Mouse (Mus musculus): ENCODE results near the gene Pdzd2.

Gene Pdzd2

DNA sequence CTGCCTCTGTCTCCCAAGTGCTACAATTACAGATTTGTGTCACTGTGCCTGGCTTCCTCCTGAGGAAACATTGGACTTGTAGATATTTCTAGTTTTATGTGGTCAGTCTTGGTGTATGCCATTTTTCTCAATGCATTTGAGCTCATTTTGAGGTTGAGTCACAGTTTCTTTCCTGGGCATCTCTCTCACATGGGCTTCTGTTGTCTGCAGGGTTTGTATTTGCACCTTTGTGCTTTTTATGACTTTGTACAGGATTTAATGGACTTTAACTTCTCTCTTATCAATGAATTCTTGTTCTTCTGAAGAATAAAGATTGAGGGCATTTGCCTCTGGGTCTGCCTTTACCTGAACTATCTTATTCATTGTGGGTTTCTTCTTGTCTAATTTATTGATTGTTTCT is 382.3 kb downstream of the Pdzd2 start:
- DNase-seq (ENCODE audit: low read depth, low spot score) = no peak

DNA sequence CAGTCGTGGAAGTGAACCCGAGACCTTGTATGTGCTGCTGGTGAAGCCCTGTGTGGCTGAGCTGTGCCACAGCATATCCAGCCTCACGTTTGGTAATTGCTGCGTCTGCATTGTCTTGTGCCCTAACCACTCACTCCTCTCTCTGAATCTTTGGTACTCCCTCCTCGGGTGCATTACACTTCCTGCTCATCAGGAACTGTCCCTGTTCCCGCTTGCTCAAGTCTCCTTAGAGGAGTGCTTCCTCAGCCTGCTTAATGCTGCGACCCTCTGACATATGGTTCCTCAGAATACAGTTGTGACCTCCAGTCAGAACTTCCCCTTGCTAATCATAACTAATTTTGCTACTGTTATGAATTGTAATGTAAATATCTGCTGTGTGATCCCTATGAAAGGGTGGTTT is 383.8 kb downstream of the Pdzd2 start:
- no peak for DNase-seq (ENCODE audit: low read depth, low spot score)

DNA sequence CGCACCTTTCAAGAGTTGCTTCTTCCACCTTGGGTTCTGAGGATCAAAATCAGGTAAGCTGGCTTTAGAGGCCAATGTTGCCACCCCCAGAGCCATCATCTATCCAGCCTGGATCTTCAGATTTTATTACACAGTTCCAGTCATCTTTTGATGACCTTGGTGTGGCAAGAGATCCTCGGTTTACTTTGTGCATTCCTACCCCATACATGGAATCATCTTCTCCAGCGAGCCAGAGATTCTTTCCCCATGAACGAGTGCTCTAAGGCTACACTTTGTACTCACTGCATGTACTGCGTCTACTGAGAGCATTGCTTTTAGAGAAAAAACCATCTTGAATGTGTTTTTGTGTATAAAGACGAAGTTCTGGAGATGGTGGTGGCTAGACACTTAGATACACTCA is 384.5 kb downstream of the Pdzd2 start:
- DNase-seq (ENCODE audit: low read depth, low spot score) = no peak

DNA sequence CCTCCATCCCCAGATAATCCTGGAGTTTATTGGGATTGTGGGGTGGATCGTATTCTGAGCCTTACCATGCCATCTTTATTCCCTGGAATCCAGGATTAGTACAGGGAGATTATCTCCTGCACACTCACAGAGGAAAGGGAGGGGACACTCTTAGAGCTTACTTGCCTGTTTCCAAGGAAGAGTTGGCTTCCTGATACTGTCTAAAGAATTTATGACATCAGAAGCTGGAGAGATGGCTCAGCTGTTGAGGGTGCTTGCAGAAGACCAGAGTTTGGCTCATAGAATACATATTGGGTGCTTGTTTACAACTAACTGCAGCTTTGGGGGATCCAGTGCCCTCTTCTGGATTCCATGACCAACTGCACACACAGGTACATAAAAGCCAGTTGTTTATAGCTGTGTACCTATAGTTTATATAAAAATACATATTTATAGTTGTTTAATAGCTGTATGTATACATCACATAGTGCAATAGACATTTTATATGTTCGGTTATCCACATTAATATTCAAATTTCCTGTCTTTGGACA is 385.4 kb downstream of the Pdzd2 start:
- DNase-seq (ENCODE audit: low read depth, low spot score) = peak; percentile 40

DNA sequence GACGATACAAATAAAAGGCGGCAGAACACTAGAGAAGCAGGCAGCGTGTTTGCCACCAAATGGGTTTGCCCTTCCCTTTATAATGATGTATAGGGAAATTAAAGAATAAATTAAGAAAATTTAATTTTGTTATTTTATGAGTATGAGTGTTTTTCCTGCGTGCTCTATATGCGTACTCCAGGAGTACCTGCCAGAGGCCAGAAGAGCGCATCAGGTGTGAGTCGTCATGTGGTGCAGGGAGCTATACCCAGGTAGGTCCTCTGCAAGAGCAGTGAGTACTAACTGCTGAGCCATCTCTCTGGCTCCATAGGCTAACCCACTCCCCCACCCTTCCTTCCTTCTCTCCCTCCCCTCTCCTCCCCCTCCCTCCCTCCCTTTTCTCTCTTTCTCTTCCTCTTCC is 388.3 kb downstream of the Pdzd2 start:
- DNase-seq (ENCODE audit: low read depth, low spot score) = no peak

DNA sequence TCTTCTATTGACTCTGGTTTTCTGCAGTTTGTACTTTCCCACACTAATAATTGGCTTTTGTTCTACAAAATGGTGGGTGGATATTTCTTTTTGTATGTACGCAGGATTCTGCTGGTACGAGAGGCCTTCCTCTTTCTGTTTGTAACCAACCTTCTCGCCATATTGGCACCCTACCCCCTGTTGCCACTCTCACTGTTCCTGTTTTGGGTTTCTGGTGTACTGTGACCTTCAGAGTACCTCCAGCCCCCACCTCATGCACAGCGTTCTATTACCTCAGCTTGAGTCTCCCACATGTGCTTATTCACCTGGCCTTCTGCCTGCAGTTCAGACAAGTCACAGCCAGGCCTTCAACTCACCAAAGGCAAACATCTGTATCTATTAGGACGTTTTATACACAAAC is 389.9 kb downstream of the Pdzd2 start:
- no peak for DNase-seq (ENCODE audit: low read depth, low spot score)

DNA sequence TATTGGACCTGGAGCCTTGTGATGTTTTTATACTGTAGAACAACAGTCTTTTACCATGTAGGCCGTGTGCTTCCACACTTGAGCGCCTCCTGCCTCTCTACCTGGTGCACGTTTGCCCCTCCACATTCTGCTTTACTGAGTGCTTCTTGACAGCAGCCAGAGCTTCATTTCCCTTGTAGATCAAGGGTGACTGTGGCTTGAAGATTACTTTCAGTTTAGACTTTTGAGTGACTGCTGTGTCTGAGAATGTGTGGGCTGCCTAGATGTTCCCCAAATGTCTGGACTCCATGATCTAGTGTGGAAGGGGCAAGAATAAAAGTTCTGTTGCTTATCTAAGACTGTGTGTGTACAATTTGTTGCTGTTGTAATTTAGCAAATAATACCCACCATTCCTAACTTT is 390.8 kb downstream of the Pdzd2 start:
- no peak for DNase-seq (ENCODE audit: low read depth, low spot score)

DNA sequence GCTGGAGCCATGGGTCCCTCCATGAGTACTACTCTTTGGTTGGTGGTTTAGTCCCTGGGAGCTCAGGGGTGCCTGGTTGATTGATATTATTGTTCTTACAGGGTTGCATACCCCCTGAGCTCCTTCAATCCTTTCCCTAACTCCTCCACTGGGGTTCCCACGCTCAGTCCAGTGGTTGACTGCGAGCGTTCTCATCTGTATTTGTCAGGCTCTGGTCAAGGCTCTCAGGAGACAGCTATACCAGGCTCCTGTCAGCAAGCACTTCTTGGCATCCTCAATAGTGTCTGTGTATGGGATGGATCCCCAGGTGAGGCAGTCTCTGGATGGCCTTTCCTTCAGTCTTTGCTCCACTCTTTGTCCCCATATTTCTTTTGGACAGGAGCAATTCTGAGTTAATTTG is 392.8 kb downstream of the Pdzd2 start:
- DNase-seq (ENCODE audit: low read depth, low spot score) = no peak

DNA sequence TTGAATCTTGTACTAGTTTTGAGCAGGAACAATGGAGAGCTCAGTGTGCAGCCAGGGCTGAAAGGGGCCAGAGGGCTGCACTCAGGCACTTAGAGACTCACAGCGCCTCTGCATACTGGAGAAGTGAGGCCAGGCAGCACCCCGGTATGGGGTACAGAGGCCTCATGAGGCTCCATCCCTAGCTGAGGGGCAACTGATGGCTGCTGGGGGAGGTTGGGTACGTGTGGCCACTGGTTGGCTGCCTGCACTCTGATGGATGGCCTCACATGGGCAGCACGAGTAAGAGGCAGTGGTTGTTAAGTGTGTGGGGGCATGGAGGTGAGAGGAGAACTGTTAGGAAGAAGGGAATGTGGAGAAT is 398.3 kb downstream of the Pdzd2 start:
- DNase-seq (ENCODE audit: low read depth, low spot score) = no peak

DNA sequence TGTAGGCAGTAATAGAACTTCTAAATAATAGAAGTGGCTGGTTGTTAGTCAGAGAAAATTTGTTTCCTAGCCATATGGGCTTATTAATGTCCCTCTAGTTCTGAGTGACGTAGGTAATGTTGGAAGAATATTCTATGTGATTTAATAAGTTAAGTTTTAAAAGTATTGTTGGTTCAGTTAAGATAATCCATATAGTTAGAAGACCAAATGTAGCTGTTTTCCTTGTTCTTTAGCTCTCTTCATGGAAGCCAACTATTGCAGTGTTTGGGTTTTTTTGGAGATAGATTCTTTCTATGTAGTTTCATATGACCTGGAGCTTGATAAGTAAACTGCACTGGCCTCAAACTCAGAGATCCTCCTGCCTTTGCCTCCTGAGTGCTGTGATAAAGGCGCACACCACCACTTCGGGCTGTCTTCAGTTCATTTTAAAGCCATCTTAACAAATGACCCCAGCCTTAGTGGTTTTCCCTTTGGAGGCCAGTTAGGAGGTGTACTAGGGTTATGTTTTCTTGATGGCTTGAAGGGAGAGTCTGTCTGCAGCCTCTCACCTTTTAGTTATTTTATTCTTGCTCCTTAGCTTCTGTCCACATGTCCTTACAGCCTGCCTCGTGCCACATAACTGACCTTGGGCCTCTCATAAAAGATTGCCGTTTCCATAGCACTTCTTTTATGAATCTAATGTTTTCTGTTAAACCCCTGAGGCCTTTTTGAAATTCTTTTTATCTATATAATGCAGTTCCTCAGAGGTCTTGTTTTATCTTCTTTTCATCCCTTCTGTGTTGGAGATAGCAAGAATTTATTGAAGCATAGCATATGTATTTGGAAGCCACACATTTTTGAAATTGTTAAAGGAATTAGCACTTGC is 399.0 kb downstream of the Pdzd2 start:
- no peak for DNase-seq (ENCODE audit: low read depth, low spot score)

DNA sequence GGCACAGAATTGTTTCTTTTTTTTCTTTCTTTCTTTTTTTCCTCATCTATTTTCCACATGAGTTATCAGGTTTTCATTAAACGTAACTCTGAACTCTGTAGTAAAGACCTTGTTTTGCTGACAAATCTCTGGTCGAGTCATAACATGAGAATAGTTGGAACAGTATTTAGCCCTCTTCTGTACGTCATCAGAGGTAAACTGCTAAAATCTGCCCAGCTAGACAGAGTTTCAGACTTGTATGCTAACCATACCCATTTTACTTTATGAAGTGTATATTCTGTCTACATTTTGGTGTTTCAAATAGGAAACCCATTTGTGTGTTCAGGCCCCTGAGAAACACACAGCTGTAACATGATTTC is 402.0 kb downstream of the Pdzd2 start:
- DNase-seq (ENCODE audit: low read depth, low spot score) = no peak

DNA sequence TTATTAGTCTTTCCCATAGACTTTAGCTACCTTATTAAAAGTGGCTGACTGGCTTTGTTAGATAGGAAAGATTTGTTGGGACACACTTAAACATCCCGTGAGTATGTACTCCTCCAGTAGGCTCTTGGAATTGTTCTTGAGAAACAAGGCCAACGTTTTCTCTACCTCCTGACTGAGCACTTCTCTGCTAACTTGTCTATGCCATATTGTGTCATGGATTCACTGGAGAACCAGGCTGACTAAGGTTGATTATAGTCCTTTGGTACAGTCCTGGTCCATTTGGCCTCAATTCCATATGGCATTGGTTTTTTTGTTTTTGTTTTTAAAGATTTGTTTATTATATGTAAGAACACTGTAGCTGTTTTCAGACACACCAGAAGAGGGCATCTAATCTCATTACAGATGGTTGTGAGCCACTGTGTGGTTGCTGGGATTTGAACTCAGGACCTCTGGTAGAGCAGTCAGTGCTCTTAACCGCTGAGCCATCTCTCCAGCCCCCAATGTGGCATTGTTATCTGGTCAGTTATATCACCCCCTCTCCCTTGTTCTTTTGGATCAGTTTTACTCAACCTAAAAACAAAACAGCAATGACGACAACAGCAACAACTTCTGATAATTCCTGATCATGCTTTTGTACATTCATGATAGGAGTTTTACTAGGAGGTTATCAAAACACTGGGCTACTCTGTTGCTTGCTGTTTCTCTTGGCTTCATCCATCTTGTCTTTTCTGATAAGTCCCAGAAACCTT is 402.5 kb downstream of the Pdzd2 start:
- no peak for DNase-seq (ENCODE audit: low read depth, low spot score)

DNA sequence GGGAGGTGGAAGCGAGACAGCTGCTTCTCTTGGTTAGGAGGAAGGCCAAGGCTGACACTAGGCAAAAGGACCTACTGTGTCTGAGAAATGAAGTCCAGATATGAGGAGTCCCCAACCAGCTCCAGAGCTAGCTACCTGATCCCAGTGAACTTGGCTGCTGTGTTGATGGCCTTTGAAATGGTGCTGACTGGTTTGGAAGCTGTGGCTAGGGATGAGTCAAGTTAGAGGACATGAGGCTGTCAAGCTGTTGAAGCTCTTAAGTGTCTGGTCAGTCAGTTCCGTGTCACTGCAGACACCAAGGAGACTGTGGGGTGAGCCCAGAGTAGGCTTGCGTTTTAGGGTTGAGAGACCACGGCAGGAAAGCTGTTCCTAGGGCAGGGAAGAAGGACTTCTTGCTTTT is 405.3 kb downstream of the Pdzd2 start:
- DNase-seq (ENCODE audit: low read depth, low spot score) = no peak

DNA sequence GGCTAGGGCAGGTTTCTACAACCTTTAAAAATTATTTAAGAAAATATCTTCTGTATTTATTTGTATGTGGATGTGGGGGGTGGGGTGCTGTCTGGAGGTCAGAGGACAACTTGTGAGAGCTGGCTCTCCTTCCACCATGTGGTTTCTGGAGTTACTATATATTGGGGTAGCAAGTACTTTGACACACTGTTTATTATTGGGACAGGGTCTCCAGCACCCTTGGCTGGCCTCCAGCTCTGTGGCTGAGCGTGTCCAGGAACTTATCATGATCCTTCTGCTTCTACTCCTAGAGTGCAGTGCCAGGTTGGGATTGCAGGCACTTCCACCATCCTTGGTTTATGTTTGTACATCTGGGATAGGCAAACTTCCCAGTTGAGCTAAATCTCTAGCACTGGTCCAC is 408.4 kb downstream of the Pdzd2 start:
- DNase-seq (ENCODE audit: low read depth, low spot score) = no peak

DNA sequence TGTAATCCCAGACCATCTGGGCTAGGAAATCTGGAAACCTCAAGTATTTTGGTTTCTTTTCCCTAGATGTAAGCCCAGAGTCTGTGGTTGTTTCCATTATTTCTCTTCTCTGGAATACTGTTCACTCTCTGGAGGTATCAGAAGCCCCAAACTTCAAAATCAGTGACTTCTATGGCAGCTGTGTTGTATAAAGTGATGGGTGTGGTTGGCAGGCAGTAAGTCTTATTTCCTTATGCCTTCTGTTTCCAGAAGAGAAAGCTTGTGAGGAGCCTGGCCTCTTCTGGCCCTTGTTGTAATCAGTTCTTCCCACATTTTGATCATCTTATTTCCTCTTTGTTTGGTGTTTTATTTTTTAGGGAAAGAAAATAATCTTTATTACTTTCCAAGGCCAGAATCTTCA is 408.8 kb downstream of the Pdzd2 start:
- DNase-seq (ENCODE audit: low read depth, low spot score) = no peak

DNA sequence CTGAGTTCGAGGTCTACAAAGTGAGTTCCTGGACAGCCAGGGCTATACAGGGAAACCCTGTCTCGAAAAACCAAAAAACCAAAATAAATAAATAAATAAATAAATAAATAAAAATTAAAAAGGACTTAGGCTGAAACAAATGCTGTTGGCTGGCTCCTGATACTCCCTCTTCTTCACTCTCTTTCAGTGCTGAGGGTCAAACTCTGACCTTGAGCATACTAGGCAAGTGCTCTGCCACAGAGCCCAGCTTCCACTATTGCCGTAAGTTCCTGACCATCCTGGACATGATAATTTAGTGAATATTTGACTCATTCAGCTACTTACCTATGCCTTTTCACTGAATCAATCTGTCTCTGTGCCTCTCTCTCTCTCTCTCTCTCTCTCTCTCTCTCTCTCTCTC is 409.3 kb downstream of the Pdzd2 start:
- no peak for DNase-seq (ENCODE audit: low read depth, low spot score)

DNA sequence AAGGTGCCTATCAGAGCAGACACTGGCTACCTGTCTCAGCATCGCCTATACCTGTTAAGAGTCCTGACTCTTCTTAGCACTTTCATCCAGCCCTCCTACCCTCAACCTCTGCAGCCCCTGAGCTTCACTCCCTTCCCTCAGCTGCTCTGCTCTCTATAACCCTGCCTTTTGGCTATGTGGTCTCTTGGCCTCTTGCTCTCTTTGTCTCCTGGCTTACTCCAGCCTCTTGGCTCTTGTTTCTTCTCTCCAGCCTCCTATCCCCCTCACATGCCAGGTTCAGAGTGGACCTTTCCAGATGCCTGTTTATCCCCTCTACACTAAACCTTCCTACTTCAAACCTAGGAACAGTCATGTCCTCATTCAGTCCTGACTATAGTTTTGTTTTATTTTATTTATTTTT is 415.4 kb downstream of the Pdzd2 start:
- no peak for DNase-seq (ENCODE audit: low read depth, low spot score)

DNA sequence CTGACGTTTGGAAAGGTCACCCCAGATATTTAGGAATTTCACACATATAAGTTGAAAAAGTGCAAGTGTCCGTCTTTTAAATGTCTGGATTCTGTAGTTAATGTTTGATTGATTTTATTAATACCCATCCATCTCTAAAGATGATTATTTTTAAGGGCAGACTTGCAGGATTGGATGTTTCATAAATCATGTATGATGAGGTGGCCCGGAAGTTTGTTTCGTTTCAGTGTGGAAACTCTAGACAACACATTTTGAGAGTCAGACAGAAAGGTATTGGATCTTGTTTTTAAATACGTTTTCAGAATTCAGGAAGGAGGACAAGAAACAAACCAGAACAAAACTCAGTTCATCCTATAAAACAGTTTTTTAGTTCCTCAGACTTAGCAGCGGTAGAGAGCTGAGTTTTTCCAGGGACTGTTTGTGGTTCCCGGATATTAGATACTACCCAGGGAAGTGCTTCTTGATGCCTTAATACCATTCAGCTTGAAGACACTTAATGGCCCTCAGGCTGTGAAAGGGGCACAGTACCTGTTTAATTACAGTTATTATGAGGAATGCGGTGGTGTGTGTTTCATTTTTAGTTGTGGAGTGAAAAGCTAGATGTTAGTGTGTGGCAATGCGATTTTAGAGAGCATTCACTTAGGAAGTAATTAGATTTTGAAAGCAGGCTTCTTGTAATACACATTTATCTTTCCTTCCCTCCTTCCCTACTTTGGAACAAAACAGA is 416.9 kb downstream of the Pdzd2 start:
- DNase-seq (ENCODE audit: low read depth, low spot score) = no peak

DNA sequence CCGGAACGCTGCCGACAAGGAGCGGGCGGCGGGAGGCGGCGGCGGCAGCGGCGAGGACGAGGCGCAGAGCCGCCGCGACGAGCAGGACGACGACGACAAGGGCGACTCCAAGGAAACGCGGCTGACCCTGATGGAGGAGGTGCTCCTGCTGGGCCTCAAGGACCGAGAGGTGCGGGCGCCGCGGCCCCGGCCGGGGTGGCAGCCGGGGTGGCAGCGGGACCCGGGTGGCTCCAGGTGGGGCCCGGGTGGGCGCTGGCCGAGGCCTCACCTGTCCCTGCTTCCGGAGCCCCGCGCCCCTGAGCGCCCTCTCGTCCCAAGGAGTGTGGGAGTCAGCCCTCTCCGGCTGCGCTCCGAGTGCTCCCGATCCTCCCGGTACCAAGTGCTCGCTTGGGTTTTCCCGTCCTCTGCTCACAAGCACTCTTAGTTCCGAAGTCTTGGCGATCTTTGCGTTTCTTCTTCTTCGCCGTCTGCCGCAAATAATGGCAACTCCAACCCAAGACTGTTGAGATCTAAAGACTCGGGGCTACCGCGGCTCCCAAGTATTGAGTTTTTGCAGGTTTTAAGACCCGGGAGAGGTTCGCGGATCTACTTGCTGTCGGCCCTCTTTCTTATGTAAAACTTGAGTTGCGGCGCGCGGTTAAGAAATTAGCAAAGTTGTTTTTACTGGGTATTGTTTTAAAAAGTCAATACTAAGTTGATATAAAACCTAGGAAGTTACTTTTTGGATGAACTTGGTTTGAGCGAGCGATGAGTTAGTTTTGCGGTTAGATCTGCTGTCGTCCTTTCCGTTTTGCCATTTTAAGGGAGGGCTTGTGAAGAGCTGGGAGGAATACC is 417.7 kb downstream of the Pdzd2 start, which contains the start of gene 1810049J17Rik:
1810049J17Rik (minus strand) TSS at position 112 of the 834 bp plus-strand sequence.
- DNase-seq (ENCODE audit: low read depth, low spot score) = peak; percentile 59

DNA sequence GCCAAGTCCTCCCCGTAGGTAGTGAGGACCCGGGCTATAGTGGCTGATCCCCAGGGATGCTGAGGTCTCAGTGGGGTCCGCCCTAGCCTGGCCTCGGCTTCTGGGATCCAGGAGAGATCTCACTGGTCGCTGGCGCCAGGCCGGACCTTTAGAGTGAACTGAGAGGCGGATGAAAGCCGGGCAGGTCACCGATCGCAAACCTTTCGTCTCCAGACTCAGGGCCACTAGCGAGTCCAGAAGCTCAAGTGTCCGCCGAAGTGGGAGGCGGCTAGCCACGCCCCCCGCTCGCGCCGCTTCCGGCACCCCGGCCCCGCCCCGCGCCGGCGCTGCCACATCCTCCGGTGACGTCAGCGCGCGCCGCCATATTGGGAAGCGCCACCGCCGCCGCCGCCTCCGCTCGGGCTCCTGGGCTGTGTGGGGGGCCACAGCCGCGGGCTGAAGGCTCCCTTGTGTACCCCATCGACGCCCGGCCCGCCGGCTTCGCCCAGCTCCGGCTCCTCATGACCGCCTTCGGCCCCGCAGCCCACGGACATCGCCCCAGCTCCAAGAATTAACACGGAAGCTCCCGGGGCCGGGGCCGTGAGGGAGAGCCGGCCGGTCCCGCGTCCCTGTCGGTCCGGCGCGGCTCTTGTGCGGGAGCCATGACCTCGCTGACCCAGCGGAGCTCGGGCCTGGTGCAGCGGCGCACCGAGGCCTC is 418.5 kb downstream of the Pdzd2 start, which contains the start of gene Golph3:
Golph3 (plus strand) TSS at position 360 of the 697 bp plus-strand sequence.
- peak; percentile 93 for DNase-seq (ENCODE audit: low read depth, low spot score)

Data from ZHBTc4 (cell line).